Mouse (Mus musculus) erythroid progenitor cell, adult 5-6 weeks (primary cell): ENCODE results near the gene Socs1. TPM values are rescaled to one million over a fixed set of nuclear protein-coding genes. Genes with fewer than 3 reads are reported as not detected.

Experiments
- ATAC-seq: replicated peaks from 2 replicates; pipeline ENCODE4 v1.8.0; 2016; ENCODE audit warnings: moderate number of reproducible peaks, mild to moderate bottlenecking, moderate TSS enrichment, inconsistent platforms; ENCODE audit not compliant: poor library complexity, low FRiP score, severe bottlenecking
- total RNA-seq, 2 experiments: library from RNA; stranded (forward) in 1 of 2; stranded (reverse) in 1 of 2; fragments of 150-400 nt in 1 of 2; fragments of 186-747, 209-891 nt in 1 of 2; gene quantifications; 2 replicates each; pipeline versions ENCODE4 v1.2.3 to v1.2.4; 2015 to 2017; ENCODE audit warnings: low replicate concordance in 2 of 2

Gene Socs1
- total RNA-seq, 2 experiments from 2014 or later: 0.08 TPM; not detected in 1

DNA sequence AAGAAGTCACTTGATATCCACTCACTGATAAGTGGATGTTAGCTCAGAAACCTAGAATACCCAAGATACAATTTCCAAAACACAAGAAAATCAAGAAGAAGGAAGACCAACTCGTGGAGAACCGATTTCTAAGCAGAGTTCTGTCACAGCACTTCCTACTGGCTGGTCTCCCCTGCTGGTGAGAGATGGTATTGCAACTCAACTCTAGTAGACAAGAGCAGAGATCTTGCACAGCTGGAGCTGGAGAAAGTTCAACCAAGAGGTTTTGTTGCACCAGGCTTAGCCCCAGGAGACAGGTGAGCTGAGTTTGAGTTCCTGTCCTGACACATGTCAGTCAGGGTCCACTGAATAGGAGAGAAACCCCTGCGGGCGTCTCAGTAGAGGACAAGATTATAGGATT, 18.2 kb downstream of the Socs1 start:
- ATAC-seq: no peak

DNA sequence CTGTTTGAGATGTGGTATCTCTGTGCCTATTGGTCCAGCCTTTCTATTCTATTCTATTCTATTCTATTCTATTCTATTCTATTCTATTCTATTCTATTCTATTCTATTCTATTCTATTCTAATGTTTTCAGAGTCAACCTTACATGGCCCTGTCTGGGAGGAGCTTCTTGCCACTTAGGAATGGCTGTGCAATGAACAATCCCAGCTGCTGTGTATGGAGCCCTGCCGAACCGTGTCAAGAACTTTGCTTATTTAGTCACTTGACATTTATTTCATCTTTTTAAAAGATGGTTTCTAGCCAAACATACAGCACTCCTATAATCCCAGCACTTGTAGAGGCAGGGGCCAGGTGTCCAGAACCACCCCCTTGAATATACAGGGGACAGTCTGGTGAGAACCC, 21.0 kb downstream of the Socs1 start:
- ATAC-seq: no peak

DNA sequence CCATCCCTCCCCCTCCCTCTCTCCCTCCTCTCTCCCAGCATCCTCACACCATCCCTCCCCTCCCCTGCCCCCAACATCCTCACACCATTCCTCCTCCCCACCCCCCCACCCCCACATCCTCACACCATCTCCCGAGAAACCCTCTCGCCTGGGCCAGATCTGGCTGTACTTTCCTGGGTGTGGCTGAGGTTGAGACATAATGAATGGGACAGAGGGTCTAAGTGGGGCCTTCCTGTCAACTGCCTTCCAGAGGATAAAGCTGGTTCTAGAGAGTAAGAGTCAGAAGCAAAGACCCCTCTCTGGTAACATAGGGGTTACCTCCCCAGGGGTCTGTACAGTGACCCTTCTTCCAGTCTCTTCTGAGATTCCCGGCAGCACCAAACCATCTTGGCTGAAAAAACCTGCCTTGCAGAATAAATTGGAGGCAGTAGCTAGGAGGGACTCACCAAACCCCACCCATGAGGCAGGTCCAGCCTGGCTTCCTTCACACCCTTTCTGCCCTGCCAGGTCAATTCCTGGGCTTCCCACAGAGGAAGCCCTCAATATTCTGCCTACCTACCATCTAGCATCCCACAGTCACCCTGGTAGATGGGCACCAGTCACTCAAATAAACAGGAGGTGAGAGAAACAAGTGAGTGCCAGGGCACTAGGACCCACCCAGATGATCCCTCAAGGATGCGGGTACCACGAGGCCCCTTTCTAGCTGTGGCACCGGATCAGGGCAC, 21.6 kb downstream of the Socs1 start:
- no peak for ATAC-seq

DNA sequence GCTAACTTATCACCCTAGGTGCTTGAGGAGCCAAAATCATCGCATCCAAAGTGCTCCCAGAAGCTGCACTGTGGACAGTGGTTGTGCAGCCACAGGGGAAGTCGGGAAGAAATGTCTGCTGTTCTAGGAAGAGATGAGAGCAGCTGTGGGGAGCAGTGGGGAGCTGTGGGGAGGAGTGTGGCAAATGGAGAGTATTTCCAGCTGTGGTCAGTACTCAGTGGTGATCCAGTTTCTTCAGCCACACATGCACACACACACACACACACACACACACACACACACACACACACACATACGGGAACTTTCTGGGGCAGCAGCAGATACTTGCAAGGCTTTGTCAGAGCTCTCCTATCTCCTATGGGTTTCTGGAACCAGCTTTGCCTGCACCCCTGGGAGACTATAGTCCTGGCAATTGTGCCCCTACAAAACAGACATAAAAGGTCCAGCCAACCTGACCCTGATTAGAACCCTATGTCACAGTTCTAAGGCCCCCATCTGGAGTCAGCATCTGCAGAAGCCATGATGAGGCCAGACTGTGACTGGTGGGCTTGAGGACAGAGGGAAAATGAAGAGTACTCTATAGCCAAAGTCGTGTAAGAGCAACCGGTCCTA, 22.7 kb downstream of the Socs1 start:
- no peak for ATAC-seq

DNA sequence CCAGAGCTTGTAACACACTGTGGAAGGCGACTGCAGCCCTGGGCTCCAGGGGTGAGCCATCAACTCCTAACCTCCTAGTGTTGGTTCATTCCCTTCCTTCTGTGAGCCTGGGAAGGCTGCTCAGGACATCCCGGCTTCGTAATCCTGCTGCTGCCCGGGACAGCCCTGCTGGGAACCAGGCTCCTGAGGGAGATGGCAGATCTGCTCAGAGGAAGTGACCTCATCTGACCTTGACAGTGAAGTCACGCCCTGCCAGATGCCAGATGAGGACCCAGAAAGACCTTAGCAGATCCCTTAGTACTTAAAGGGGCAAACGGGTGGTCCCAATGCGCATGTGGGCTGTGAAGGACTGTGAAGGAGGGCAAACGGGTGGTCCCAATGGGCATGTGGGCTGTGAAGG, 24.2 kb downstream of the Socs1 start:
- no peak for ATAC-seq

DNA sequence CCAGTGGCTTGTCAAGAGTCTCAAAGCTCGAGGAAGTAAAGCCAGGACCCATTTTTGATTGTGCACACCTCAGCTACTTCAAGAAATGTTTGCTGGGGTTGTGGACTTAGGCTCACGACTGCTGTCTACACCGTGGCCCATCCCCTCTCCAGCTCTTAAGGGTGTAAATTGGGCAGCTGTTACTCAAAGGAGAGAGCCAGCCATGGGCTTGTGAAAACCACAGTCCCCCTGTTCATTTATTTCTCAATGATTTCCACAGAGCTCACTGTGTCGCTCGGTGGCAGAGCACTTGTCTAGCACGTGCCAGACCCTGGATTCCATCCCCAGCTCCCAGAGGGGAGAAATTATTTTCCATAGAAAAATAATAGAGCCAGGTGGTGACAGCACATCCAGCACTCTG, 29.2 kb downstream of the Socs1 start:
- ATAC-seq: no peak

DNA sequence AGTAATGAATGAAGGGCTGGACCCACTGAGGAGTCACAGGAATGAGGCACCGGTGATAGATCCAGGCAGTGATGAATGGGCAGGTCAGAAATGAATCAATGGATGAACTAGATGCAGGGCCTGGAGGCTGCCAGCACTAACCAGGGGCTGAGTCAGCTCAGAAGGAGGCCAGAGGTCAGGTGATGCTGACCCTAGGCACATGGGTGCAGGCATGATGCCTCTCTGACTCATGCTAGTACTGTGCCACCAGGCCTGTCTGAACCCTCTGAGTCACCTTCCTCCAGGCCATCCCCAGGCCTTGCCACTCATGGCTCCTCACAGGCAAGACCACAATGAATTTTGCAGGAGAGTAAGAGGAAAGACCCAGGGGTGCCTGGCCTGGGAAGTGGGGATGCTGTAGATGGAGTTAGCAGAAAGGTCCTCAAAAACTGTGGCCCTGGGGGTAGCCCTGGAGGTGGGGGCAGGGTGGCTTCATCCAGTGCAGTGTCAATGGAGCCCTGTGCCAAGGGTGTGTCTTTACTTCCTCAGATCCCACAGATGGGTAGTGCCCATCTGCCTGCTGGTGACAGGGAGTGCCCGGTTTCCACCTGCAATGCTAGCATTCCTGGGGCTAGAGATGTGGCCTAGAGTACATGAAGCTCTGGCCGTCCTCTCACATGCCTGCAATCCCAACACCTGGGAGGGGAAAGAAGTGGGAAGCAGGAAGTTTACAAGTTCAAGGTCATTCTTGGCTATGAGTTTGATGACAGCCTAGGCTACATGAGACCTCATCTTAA, 30.6 kb downstream of the Socs1 start:
- ATAC-seq: no peak

DNA sequence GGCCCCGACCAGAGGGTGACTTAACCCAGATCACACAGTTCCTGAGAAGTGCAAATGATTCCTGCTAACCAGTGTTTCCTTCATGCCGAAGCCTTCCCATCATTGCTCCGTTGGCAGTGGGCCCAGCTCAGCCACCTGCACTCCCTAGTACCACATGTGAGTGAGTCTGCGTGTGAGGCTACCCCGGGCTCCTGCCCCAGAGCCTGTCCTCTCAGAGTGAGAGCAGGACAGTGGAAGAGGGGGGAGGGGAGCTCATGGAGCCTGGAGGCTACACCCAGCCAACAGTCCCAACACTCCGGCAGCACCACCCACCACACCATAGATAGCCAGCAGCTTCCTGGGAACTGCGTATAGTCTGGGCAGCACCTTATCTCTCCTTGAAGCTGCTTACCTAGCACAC, 35.5 kb downstream of the Socs1 start:
- ATAC-seq: no peak

DNA sequence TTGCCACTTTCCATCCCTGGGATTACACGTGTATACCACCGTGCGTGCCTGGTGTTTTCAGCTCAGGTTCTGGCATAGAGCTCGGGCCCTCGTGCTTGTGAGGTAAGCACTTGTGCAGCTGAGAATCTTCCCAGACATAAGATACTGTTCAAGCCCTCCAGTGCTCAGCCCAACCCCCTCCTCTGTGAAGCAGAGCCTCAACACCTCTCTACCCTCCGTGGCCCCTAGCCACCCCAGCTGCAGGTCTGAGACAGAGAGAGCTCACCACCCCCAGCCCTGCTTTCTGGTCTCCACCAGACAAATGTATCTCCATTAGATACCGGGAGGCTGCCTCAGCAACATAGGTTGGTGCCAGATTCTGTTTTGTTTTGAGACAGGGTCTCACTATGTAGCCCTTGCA, 36.1 kb downstream of the Socs1 start:
- ATAC-seq: no peak

DNA sequence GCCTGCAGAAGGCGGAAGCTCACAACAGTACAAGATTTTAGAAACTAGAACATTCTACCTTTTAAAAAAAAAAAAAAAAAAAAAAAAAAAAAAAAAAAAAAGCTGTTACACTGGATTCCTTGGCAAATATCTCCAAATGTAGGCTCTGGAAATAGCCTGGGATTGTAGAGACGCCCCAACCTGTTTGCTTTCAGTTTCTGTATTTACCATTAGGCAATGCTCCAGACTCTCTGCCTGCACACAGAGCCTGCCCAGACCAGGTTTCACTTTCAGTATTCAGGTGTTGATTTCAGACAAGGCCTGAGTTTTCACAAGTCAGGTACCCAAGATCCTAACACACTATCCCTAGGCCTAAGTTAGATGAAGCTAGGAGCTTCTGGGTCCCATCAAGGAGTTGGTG, 44.3 kb downstream of the Socs1 start:
- no peak for ATAC-seq

DNA sequence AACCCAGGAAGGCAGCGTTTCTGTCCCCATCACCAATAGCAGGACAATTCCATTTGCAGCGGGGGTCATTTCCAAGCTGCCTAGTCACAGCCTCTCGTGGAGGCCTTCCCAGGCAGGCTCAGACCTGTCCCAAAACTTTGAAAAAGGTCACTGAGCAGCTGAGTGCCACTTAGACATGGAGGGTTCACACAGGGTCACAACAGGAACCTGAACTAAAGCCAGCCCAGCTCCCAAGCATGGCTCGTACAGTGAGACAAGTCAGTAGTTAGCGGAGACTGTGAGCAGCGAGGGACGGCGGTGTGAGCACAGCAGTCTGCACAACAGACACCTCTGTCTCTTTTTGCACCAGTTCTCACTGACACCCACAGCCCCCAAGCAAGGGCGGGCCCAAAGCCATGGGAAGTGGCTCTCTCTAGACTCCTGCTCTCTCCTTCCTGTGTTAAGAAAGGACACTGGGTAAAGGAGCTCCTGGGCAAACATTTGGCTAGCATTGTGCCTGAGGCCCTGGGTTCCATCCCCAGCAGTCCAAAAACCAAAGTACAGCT, 45.4 kb downstream of the Socs1 start:
- no peak for ATAC-seq

DNA sequence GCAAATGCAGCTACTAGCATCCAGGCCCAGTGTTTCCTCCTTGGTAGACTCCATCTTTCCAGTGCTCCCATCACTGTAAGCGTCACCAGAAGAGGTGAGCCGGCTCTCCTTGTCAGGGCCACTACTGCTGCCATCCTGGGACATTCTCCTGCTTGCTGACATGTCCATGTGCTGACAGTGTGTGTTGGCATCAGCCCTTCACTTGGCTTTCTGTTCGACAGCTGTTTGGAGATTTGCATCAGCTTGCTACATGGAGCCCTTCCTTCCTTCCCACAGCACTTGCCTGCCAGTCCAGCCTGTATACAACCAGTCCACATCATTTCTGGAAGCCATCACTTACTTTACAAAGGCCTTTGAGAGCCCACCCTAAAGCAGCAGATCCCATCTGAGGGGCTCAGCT, 46.5 kb downstream of the Socs1 start:
- ATAC-seq: no peak

DNA sequence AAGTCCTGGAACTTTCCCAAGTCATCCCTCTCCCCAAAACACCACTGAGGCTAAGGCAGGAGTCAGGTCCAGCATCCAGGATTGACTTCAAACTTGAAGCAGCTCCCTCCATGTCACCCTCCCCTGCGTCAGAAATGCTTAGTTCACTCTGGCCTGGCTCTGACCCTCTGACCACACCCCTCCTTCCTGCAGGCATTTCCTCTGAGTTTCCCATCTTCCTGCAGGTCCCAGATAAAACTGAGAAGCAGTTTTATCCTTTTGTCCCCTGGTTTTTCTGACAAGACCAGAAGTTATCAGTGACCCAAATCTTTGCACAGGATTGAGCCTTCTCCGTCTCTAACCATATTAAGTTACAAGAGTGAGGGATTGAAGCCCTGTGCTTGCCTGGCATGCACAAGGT, 47.8 kb downstream of the Socs1 start:
- ATAC-seq: no peak

DNA sequence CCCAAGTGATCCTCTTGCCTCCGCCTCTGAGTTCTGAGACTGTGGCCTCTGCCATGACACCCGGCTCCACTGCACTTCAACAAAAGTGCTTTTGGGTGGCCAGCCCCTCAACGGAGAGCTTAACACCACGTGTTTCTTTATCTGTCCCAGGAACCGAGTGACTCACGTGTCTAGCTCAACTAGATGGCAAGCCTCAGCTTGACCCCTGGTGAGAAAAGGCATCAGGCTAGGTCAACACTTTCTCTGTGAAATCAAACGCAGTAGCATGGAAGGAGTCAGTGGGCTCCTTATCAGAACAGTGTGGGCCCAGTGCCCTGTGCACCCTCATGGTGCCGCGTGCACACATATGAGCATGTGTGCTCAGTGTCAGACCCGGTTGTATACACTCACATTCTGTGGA, 49.0 kb downstream of the Socs1 start:
- no peak for ATAC-seq

DNA sequence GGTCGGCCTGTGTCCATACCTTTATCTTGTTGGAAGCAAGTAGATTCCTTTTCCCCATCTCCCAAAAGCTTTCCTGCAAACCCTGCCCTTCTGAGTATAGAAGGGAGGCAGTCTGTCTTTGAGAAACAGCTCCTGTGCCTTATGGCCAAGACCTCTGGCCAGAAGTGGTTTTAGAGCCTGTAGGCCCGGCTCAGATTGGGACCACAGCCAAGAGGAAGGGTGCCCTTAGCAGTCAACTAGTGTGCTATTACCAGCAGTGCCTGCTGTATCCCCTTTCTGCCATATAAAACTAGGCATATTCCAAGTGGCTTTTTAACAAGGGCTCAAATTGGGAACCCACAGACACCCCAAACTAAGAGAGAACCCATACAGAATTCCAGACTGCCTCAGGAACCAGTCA, 49.6 kb downstream of the Socs1 start:
- no peak for ATAC-seq

DNA sequence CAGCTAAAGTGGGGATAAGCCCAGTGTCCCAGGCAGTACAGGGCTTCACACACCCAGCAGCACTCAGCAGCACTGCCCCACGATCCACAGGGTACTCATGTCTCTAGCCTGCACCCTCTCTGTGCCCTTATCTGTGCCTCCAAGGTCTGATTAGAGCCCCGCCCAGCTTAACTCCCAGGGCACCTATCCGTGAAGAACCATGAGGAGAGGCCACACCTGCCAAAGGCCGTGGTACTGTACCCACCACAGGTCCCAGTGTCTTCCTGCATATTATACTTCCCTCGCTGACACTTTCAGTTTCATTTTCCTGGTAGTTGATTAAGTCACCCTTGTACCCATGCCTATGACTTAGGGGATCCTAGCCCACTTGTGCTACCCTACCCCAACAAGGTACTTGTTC, 52.9 kb downstream of the Socs1 start:
- peak; percentile 77 for ATAC-seq

Other genes starting within 250 kb of the Socs1 start
- gene Dexi, start 242.5 kb downstream of the Socs1 start, total RNA-seq (2015; ENCODE audit: low replicate concordance): 2.2 and 5.4 TPM in 2 replicates
- 1.8 TPM in 1 of 2 replicates, not detected in the other for gene Dexi, start 242.5 kb downstream of the Socs1 start, total RNA-seq (2017; ENCODE audit: low replicate concordance)
- gene Clec16a, start 240.2 kb downstream of the Socs1 start, total RNA-seq (2015; ENCODE audit: low replicate concordance): 6.7 and 8.6 TPM in 2 replicates
- 4.0 and 5.4 TPM in 2 replicates for gene Clec16a, start 240.2 kb downstream of the Socs1 start, total RNA-seq (2017; ENCODE audit: low replicate concordance)
- gene Tnp2, start 3.1 kb upstream of the Socs1 start, total RNA-seq (2015; ENCODE audit: low replicate concordance): not detected in 2 replicates
- gene Tnp2, start 3.1 kb upstream of the Socs1 start, total RNA-seq (2017; ENCODE audit: low replicate concordance): not detected in 2 replicates
- not detected in 2 replicates for gene Prm3, start 5.4 kb upstream of the Socs1 start, total RNA-seq (2015; ENCODE audit: low replicate concordance)
- not detected in 2 replicates for gene Prm3, start 5.4 kb upstream of the Socs1 start, total RNA-seq (2017; ENCODE audit: low replicate concordance)
- not detected in 2 replicates for gene Prm2, start 10.6 kb upstream of the Socs1 start, total RNA-seq (2015; ENCODE audit: low replicate concordance)
- not detected in 2 replicates for gene Prm2, start 10.6 kb upstream of the Socs1 start, total RNA-seq (2017; ENCODE audit: low replicate concordance)
- gene Prm1, start 20.3 kb upstream of the Socs1 start, total RNA-seq (2015; ENCODE audit: low replicate concordance): not detected in 2 replicates
- gene Prm1, start 20.3 kb upstream of the Socs1 start, total RNA-seq (2017; ENCODE audit: low replicate concordance): not detected in 2 replicates
- gene Gm11172, start 27.4 kb upstream of the Socs1 start, total RNA-seq (2015; ENCODE audit: low replicate concordance): not detected in 2 replicates
- not detected in 2 replicates for gene Gm11172, start 27.4 kb upstream of the Socs1 start, total RNA-seq (2017; ENCODE audit: low replicate concordance)
- gene Rmi2, start 49.5 kb upstream of the Socs1 start, total RNA-seq (2015; ENCODE audit: low replicate concordance): 1.3 and 3.6 TPM in 2 replicates
- gene Rmi2, start 49.5 kb upstream of the Socs1 start, total RNA-seq (2017; ENCODE audit: low replicate concordance): 2.0 and 3.2 TPM in 2 replicates